Mouse (Mus musculus) thymus, postnatal 25 days (tissue): ENCODE measurements around the gene Ppp1r10.
A peak's percentile ranks its signal among the peaks of the same experiment; 100 is the strongest.

Experiments used
- DNase-seq: peaks from one replicate; pipeline ENCODE4 v3.0.0; 2022

The Ppp1r10 gene

GRCm38 (mm10) chr17:35903343-35903991, 12.8 kb upstream of the Ppp1r10 start:
- no peak for DNase-seq

- DNase-seq = peak; percentile 28
These were observed 12.3 kb upstream of the Ppp1r10 start for GRCm38 (mm10) chr17:35903992-35904355.

GRCm38 (mm10) chr17:35905587-35905986, 10.6 kb upstream of the Ppp1r10 start:
- DNase-seq = no peak

DNA sequence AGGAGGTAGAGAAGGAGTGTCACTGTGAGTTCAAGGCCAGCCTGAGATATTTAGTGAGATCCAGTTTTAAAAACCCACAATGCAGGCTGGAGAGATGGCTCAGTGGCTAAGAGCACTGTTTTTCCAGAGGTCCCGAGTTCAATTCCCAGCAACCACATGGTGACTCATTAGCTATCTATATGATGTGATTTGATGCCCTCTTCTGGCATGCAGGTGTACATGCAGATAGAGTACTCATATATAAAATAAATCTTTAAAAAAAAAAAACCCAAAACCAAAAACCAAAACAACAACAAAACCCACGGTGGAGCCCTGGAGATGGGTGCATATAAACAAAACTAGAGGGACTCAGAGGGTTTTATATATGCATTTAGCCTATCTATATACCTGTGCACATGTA, 8.6 kb upstream of the Ppp1r10 start:
- DNase-seq = no peak

DNA sequence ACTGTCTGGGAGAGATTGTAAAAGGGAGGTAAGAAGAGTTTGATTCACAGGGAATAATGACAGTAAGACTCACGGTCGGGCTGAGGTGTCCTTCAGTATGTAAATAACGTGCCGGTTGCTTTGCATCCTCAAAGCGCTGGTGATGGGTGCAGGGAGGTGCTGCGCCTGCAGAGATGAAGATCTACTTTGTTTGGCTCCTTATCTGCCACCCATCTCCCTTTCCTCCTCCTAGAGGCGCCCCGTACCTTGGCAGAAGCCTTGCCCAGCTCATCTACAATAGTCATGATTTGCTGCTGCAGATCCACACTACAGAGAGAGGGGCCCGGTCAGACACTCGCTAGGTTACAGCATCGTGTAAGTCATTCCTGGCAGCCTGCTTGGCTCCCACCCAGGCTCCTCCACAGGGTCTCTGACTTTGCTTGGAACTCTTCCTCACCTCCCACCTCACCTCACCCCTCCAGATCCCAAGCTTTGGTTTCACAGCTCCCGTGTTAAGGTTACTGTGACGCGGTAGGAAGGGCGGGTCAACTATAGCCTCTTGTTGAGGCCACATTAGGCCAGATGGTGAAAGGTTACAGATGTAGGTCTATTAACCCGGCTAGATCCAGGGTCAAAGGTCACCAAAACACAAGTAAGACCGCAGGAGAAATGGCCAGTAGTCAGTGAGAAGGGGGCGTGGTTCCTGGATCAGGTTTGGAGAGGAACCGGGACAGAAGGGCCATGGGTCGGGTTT, 6.9 kb upstream of the Ppp1r10 start:
- no peak for DNase-seq

GRCm38 (mm10) chr17:35909919-35910369, 6.3 kb upstream of the Ppp1r10 start, which contains the start of gene Atat1:
TSS of gene Atat1 (minus strand) at chr17:35910075.
- peak; percentile 95 for DNase-seq

- no peak for DNase-seq
These were observed 1.3 kb upstream of the Ppp1r10 start for GRCm38 (mm10) chr17:35914975-35915374.

DNA sequence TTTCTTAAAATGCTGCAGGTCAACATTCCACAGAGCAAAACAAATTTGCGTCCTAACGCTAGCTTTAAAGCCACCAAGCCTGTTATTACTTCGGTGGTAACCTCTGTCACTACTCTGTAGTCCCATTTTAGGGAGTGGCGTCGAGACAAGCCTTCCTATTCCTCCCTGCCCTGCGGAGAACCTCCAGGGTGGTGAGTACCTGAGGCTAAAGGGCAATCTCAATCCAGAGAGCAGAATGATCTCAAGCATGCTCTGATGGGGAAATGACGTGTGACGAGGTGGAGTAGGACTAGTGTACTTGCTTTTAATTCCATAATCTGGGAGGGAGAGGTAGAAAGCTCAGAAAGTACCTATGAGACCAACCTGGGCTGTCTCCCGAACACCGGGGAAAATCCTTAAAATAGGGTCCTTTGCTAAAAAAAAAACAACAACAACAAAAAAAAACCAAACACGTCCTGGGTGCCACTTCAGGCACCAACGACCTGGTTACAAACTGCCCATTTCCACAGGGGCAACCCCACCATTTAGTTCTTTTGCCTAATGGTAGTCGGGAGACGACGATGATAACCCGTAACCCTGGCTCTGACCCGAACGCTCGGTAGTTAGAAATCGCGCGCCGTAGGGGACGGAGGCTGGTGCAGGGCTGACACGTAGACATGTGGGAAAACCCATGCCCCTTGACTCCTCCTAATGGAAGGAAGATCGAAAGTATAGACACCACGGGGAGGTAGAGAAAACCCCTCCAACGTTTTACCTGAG, 517 bp upstream of the Ppp1r10 start:
- DNase-seq = no peak

DNA sequence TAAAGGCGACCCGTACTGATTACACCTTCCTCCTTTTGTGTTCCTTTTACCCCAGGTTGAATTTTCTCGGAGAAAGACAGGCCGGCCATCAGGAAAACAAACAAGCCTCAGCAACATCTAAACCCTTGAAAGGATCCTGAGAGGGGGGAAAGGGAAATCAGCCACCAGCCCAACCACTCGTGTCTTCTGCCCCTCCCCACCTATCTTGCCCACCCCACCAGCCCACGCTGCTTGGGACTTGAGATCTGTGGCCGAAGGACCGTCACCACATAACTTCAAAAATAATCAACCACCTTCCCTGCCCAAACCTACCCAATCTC, 869 bp downstream of the Ppp1r10 start:
- DNase-seq = no peak

DNA sequence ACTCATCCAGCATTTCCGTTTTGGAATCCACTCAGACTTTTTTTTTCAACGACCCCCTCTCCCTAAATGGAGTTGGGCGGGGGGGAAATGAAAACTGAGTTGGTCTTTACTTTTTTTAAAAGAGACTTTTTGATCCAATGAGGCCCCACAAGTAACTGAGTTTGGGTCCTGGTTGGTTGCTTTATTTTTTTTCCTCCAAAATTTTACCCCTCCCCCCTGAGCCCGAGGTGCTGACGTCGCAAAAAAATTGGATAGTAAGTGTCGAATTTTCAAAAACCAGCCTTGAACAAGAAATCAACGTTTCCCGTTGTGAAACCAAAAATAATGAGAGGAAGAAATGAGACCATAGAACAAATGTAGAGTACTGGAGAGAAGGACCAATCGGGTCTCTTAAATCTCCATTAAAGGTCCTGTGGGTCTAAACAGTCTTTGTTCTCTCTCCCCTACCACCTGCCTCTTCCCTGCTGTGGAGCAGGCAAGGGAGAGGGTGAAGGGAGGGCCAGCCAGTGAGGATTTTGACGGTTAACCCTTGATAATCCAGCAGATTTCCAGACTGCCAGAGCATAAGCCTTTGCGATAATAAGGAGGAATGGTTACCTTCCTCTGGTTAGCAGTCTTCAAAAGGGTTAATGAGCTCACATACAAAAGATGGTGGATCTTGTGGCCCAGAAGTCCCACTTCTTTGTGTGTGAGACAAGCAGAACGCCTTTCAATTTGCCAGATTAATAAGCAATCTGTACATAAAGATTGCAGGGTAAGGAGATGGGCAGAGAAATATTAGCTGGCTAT, 1.4 kb downstream of the Ppp1r10 start:
- peak; percentile 65 for DNase-seq

DNA sequence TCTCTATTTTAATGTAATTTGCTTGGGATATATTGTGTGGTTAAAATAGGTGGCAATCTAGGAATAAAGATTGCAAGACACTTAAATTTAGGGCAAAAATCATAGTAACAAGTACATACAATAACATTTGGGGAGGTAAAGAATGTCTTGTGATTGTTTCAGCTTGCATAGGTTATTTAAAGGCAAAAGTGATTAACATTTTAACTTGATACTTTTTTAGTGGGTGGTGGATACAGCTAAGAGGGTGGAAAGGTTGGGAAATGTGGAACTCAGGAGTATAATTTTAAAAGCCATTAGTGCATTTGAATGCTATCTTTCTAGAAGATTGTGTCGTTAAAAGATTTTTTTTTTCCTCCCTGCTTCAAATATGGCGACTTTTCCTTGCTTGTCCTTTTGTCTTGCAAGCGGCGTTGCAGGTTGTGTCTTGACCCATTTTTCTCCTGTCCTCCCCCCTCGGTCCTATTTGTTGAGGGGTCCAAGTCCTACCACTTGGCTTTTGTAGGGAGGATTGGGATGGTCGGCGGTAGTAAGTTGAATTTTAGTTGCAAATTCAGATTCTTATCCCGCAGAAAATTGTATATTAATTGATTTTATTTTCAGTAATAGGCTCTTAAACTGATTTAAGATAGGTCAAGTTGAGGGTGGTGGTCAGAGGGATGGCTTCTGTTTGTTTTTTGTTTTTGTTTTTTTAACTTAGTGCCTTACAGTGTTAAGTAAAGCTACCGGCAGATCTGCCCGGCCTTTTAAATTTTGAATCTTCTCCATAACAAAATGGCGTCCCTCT, 2.2 kb downstream of the Ppp1r10 start:
- peak; percentile 59 for DNase-seq

DNA sequence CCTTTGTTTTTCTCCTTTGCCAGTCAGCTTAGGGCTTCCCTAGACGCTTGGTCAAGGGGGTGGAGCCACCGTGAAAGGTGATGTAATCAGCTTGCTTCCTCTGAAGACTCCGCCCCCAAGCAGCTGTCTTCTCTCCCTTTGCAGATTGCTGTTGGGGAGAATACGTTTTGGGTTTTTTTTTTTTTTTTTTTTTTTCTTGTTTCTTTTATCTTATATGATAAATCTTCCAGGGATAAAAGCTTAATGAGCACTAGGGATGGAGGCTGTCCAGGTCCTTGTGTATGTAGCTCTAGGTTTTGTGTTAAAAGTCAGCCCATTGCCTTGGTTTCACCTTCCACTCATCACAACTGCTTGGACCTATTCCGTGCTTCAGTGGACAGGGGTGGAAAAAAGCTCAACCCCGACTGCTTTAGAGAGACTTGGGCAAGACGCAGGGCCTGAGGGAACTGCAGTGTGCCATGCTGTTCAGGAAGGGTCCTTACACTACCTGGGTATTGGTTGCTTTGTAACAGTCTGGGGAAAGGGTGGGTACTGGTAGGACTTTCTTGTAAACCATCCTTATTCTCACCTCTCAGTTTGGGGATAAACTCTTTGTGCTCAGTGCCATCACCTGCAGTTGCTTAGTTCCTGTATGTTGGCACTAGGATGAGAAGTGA, 3.0 kb downstream of the Ppp1r10 start:
- peak; percentile 97 for DNase-seq

- no peak for DNase-seq
These were observed 3.6 kb downstream of the Ppp1r10 start for GRCm38 (mm10) chr17:35919864-35920301.

- DNase-seq = no peak
These were observed 4.2 kb downstream of the Ppp1r10 start for GRCm38 (mm10) chr17:35920384-35920783.

DNA sequence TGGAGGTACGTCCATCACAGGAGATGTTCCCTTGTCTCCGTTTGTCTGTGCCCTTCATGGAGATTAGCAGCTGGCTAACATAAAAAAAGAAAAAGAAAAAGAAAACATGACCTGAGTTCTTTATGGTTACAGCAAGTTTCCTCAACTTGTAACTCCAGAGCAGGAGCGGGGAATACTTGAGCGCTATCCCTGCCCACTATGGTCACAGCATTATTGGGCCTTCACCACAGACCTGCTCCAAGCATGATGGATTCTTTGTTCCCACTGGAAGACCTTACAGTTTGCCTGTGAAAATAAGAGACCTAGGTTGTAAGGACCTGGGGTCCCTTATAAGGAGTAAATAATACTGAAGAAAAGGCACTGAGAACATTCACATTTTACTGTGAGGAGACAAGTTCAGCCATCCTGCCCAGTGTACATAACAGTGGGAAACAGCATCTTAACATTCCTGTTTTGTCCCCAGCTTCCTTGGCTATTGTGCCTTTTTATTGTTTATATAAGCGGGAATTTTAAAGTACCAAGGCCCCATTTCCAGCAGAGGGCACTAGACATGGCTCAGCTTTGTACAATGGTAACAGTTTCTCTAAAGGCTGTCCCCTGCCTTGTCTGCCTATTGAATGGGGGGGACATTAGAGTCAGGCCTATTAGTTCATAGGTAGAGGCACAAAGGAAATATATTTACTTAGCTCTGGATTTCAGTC, 4.8 kb downstream of the Ppp1r10 start:
- DNase-seq = peak; percentile 35

- no peak for DNase-seq
These were observed 5.5 kb downstream of the Ppp1r10 start for GRCm38 (mm10) chr17:35921710-35922109.

DNA sequence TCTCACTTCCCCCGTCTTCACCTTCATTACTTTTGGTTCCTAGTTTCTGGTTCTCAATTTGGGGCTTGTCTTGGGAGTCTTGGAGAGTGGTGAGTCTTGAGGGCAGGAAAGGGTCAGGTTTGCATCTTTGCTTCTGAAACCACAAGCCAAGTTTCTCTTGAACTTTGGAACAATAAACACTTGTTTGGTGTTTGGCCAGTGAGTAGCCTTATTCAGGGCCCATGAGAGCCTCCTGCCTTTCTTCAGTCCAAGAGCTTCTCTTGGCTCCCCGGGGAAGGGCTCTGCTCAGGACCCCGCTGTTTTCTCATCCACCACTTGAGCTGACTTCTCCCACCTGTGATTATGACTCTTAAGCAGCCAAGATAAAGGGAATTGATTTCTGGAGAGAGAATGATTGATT, 6.3 kb downstream of the Ppp1r10 start:
- no peak for DNase-seq

- no peak for DNase-seq
These were observed 7.0 kb downstream of the Ppp1r10 start for GRCm38 (mm10) chr17:35923281-35923680.

DNA sequence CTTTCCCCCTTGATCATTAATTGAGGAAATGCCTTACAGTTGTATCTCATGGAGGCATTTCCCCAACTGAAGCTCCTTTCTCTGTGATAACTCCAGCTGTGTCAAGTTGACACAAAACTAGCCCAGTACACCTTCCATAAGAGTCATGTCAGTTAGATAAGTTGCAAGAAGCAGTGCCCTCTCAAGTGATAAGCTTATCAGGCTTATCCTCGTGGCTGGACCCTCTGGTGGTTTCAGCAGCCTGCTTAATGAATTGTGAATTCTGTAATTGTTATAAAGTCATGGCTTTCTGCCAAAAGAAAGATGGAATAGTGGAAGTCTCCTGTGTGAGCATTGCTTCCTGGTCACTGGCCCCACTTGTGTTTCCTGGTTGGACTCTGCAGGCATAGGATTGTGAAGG, 11.2 kb downstream of the Ppp1r10 start:
- no peak for DNase-seq

DNA sequence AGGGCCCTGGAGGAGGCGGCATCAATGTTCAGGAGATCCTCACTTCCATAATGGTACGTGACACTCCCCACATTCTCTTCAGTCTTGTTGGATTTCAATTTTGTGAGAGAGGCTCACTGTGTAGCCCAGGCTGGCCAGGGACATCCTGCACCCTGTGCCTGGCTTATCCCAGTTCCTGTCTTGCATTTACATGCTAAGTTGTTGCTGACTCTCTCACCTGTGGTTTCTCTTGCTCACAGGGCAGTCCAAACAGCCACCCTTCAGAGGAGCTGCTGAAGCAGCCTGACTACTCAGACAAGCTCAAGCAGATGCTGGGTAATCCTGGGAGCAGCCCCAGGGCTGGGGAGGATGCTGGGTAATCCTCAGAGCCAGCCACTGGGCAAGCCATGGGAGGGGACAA, 13.3 kb downstream of the Ppp1r10 start:
- DNase-seq = no peak

GRCm38 (mm10) chr17:35930627-35931026, 14.4 kb downstream of the Ppp1r10 start:
- no peak for DNase-seq
